Mouse (Mus musculus) frontal cortex, postnatal 10 days (tissue): Measurements from ENCODE around the gene Gm21800.
"Not testable (repeated sequence)": the region's sequence is repeated elsewhere in the genome, so short reads cannot be mapped to it uniquely, and the experiment has no call there.

ENCODE experiments used
- DNase-seq, 2 experiments: peaks; one replicate each; pipeline ENCODE4 v3.0.0; 2022; ENCODE audit warnings: low spot score in 2 of 2, mixed read lengths in 1 of 2

The Gm21800 gene

GRCm38 (mm10) chrY:41406198-41406597 is at the start of gene Gm21800:
Gm21800 (plus strand) TSS chrY:41406498.
- DNase-seq = not testable (repeated sequence)
